Mouse (Mus musculus) forebrain, embryonic 11.5 days (tissue): ENCODE measurements around the gene 4930435E12Rik. TPM values are rescaled to one million over a fixed set of nuclear protein-coding genes. Genes with fewer than 3 reads are reported as not detected.

Source experiments
- ATAC-seq: fragments of 200-750 bp; cut with Nextera tagmentation; replicated peaks from 2 replicates; pipeline ENCODE4 v1.8.0; 2017; ENCODE audit warnings: moderate TSS enrichment; ENCODE audit not compliant: low FRiP score
- DNase-seq: peaks from one replicate; pipeline ENCODE4 v3.0.0-alpha.2; 2017; ENCODE audit warnings: low spot score
- H3K27ac ChIP-seq: fragments of 300-500 bp; sonication (generic); 2 replicates; pipeline ENCODE4 v1.5.1; 2014; ENCODE audit warnings: low read depth, low read length
- H3K27me3 ChIP-seq: fragments of 300-500 bp; sonication (generic); 2 replicates; pipeline ENCODE4 v1.6.1; 2014; ENCODE audit warnings: mild to moderate bottlenecking, low read length, mixed read lengths; ENCODE audit not compliant: control insufficient read depth, insufficient read depth
- H3K36me3 ChIP-seq: fragments of 300-500 bp; sonication (generic); 2 replicates; pipeline ENCODE4 v1.6.1; 2014; ENCODE audit warnings: mild to moderate bottlenecking, low read length, moderate library complexity, mixed read lengths; ENCODE audit not compliant: control insufficient read depth, insufficient read depth
- H3K4me1 ChIP-seq: fragments of 300-500 bp; sonication (generic); replicated peaks from 2 replicates; pipeline ENCODE4 v1.6.1; 2014; ENCODE audit warnings: low read length, mixed read lengths; ENCODE audit not compliant: control insufficient read depth, insufficient read depth
- H3K4me2 ChIP-seq: fragments of 300-500 bp; sonication (generic); 2 replicates; pipeline ENCODE4 v1.6.1; 2014; ENCODE audit warnings: low read depth, mild to moderate bottlenecking, low read length, moderate library complexity, mixed read lengths; ENCODE audit not compliant: severe bottlenecking
- H3K4me3 ChIP-seq: fragments of 300-500 bp; sonication (generic); 2 replicates; pipeline ENCODE4 v1.5.1; 2014; ENCODE audit warnings: low read depth, low read length
- H3K9ac ChIP-seq: fragments of 300-500 bp; sonication (generic); 2 replicates; pipeline ENCODE4 v1.6.1; 2014; ENCODE audit warnings: low read length
- H3K9me3 ChIP-seq: fragments of 300-500 bp; sonication (generic); 2 replicates; pipeline ENCODE4 v1.6.1; 2016; ENCODE audit warnings: low read length, mixed read lengths; ENCODE audit not compliant: control insufficient read depth
- WGBS: fragments of 180-500 bp; shearing (Covaris S2); extraction: QIAGEN DNeasy Blood & Tissue Kit; methylation state at CpG from one replicate; pipeline ENCODE4 v1.1.7; 2014; 5-methylcytosine and 5-hydroxymethylcytosine counted together
- polyA plus RNA-seq: library from polyadenylated mRNA; unstranded; fragments of >200 nt; fragmentation: Nextera tagmentation; extraction: Ambion mirVana; gene quantifications from 2 replicates; pipeline ENCODE4 v1.2.1, GENCODE M21; 2014

The 4930435E12Rik gene
- polyA plus RNA-seq, 1 experiment from 2014 or later: not detected

GRCm38 (mm10) chr16:38762401-38762800 lies 66.1 kb downstream of the 4930435E12Rik start:
- no peak overlapping the region for H3K4me3 ChIP-seq
- H3K9me3 ChIP-seq: no peaks in the 10 kb centered on the region
- no peak for ATAC-seq
- H3K27ac ChIP-seq: no peak overlapping the region
- 91% methylated on average over 8 of the region's 8 CpGs for WGBS
- H3K9ac ChIP-seq: no peak overlapping the region
- DNase-seq: no peak
- no peak overlapping the region for H3K4me2 ChIP-seq
- no peaks in the 10 kb centered on the region for H3K27me3 ChIP-seq
- no peaks in the 10 kb centered on the region for H3K36me3 ChIP-seq
- H3K4me1 ChIP-seq: no peaks in the 10 kb centered on the region

Other genes starting within 250 kb of the 4930435E12Rik start
- gene Arhgap31, start 115.5 kb downstream of the 4930435E12Rik start, polyA plus RNA-seq: 9.2 and 10.8 TPM in 2 replicates
- 28.3 and 29.9 TPM in 2 replicates for gene B4galt4, start 86.5 kb downstream of the 4930435E12Rik start, polyA plus RNA-seq
- gene Upk1b, start 28.4 kb downstream of the 4930435E12Rik start, polyA plus RNA-seq: 1.6 and 2.3 TPM in 2 replicates
- 4.1 and 4.5 TPM in 2 replicates for gene Igsf11, start 63.9 kb upstream of the 4930435E12Rik start, polyA plus RNA-seq